In the genomic region with DNA sequence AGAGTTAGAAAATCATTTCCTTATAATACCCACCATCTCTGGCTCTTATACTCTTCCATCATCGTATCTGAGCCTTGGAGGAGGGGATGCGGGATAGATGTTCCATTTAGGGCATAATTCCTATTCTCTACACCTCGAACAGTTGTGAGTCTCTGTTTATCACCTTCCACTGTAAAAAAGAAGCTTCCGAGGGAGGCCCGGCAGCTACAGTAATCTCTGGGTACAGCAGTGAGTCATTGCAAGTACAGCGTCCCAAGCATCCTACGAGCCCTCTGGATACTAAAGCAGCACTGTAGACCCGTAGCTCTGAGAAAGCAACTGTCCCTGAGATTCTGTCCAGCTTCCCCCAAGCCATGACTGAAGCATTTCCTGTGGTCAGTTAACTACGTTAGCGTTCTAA, we compare ENCODE assay signal across 16 mouse cellular contexts.
"Had no signal": no experiment of that assay in that cellular context is flagged by ENCODE, and none has a peak within 500 bp of the region (broad histone marks: within the 10 kb centered on the region; RNA-seq: fewer than 3 reads in every experiment).

No protein-coding gene starts in this region.

- H3K27me3 ChIP-seq: midbrain, embryonic 12.5 days; neural tube, embryonic 13.5 days; neural tube, embryonic 15.5 days; stomach, embryonic 15.5 days had no signal

- H3K36me3 ChIP-seq: midbrain, embryonic 12.5 days; neural tube, embryonic 13.5 days; neural tube, embryonic 15.5 days; stomach, embryonic 15.5 days had no signal

- H3K4me3 ChIP-seq: midbrain, embryonic 10.5 days; midbrain, embryonic 12.5 days; neural tube, embryonic 13.5 days; neural tube, embryonic 15.5 days; stomach, embryonic 15.5 days had no signal

- H3K9me3 ChIP-seq: midbrain, embryonic 10.5 days; midbrain, embryonic 12.5 days; neural tube, embryonic 13.5 days; neural tube, embryonic 15.5 days; stomach, embryonic 15.5 days had no signal

- H3K9ac ChIP-seq: lung, embryonic 14.5 days; midbrain, embryonic 12.5 days; neural tube, embryonic 13.5 days; neural tube, embryonic 15.5 days; stomach, embryonic 15.5 days had no signal

- H3K4me2 ChIP-seq: lung, embryonic 14.5 days; midbrain, embryonic 12.5 days; neural tube, embryonic 13.5 days; neural tube, embryonic 15.5 days; stomach, embryonic 15.5 days had no signal

- DNase-seq: lung, adult 18-20 months; lung, embryonic 14.5 days; lung, postnatal 10 days; lung, postnatal 4 days; midbrain, embryonic 14.5 days; retina, postnatal 1 day; right cerebral cortex, adult 18-20 months; right cerebral cortex, postnatal 25 days; thymus, adult 18-20 months; thymus, postnatal 14 days; thymus, postnatal 36 days had no signal

- H3K27ac ChIP-seq: midbrain, embryonic 10.5 days; midbrain, embryonic 12.5 days; neural tube, embryonic 13.5 days; neural tube, embryonic 15.5 days; stomach, embryonic 15.5 days had no signal
